Mouse (Mus musculus) urinary bladder, adult 18-20 months (tissue): ENCODE results near the gene Mlph.

Source experiments
- DNase-seq, 2 experiments: peaks; one replicate each; pipeline ENCODE4 v3.0.0; 2022; ENCODE audit warnings: low spot score in 2 of 2, mixed read lengths in 2 of 2

Gene Mlph

DNA sequence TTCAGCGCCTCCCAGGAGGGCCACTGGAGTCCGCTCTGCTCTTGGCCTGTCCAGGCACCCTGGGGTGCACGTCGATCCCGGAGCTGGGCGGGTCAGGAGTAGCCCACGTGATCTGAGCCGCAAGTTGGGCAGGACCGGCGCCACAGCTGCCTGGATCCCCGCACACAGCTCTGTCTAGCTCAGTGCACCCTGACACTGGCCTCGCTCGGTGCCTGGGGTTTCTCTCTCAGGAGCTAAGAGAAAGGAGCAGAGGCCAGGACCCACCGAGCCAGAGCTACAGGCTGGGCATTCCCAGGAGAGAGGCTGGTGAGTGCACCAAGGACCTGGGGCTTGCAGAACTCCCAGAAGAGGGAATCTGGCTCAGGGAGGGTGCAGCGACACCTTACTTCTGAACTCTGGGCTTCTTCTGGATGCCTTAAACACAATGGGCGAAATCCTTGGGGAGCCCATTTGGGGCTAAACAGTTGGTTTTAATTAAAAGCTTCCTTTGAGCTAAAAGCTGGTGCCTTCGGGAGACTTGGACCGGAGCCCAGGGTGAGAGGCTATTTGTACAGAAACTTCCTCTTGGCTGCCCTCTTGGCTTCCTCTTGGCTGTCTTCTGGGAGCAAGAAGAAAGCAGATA, at the start of gene Mlph:
TSS of gene Mlph (plus strand) at position 138 of the 622 bp plus-strand sequence.
- DNase-seq = peak in 1 of 2 experiments; percentile 45

DNA sequence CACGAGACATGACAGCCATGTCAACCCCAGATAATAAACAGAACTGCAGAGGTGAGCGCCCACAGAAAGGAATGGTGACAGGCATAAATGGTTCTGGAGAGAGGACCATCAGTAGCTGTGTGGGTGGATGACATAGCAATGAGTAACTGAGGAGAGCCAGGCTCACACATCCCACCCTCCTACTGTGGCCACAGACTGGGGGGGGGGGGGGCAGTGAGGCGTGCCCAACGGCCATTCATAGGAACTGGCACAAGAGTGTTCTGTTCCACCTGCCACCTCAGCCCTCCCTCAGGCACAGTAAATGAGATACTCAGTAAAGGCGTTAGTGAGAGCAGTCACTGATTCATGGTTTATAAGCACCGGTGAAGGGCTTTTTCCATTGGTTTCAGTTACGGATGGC, 48.2 kb upstream of the Mlph start:
- no peak for DNase-seq

DNA sequence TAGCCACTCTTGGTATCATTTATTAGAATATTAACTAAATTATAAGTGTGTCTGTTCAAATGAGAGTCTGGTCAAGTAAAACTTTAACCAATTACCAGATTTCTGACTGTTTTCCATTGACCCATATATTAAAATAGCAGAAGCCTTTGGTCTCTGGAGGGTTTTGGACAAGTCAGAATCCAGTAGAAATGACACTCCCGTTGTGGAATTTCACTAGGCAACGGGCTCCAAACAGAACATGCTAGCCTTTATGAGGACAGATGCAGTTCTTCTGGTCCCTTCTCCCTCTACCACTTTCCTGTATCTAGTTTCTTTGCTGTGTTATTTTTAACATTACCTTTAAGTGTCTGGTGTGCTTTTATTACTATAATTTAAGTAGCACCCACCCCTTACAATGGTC, 44.3 kb upstream of the Mlph start:
- no peak for DNase-seq

DNA sequence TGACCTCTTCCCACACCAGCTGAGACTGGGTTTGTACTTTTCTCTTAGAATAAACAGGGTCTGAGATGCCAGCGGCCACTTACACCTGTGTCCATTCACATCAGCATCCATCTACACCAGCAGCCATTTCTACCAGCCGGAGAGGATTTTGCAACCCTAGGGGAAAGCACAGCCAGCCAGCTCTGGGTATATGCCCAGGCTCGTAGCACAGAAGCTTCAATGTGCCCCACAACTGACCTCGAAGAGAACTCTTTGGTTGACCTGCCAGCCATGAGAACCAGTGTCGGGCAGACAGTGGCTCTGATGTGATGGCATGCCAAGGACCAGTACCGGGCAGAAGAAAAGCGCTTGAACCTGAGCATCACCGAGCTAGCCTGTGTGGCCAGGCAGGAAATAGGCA, 39.5 kb upstream of the Mlph start:
- no peak for DNase-seq

DNA sequence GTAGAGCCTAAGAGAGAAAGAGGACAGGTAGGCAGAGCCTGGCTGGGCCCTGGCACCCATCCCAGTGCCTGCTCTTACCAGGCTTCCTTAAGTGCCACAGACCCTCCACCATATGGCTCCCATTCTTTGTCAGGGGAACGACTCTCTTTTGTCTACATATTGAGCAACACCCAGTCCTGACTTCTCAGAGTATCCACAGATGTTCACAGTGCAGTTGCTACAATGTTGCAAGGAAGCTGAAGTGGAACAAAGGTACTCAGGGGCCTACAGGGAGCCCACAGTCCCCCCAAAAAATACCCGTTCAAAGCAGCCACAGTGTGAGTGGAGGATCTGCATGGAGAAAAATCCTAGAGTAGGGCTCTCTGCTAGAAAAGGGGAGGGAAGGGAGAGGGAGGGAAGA, 38.9 kb upstream of the Mlph start:
- DNase-seq = no peak

DNA sequence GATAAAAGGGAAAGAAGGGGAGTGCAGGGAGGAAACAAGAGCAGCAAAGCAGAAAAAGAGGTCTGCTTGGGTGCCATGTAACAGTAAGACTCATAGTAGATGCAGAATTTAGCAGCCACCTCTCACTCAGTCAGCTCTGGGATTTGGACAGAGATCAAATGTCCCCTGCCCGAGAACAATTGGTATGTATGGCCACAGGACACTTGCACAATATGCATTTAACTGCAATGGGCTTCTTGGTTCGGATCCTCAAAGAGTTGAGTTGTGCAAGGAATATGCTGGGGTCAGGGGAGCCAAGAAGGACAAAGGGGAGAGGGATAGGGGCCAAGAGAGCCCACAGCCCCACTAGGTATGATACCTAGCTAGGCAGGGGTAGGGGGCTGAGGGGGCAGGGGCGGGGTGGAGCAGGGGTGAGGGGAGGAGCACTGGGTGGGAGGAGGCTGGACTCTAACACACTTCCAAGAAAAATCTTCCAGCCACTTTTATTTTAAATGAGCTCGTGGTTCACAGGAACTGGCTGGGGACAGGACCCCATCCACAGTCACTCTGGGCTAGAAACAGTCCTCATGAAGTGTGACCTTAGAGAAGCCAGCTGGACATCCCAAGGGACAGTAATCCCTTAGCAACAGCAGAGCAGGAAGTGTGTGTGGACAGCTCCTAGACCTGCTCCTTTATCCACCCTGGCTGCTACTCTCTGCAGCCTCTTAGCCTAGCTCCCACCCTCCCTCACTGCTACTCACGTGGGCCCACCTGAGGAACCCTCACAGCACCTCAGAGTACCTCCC, 38.2 kb upstream of the Mlph start:
- no peak for DNase-seq

DNA sequence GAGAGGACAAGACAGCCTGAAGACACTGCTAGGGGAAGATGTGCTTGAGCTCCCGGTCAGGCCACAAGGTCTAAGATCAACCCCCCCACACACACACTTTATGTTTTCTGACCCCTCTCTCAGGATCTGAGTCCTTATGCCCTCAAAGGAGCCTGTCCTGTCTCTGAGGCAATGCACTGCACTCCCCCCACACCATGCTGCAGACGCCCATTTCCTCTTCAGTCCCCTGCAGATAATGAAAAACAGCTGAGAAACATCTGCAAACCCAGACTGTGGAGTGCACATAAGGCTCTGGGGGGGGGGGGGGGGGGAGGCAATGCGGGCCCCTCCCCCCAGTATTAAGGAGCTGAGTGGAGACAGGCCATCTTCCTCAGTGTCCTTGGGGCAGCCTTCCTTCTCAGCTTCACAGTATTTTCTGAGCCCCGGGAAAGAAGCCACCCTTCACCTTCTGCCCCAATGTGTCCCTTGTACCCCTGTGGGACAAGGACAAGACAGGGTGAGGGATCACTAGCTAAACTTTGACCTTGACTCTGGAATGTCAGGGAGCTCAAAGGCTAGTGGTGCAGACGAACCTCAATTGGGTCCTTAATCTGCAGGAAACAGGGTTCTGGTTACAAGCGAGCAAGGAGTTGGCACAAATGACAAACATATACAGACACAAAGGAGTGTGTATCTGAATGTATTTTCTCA, 29.0 kb upstream of the Mlph start:
- DNase-seq = no peak

DNA sequence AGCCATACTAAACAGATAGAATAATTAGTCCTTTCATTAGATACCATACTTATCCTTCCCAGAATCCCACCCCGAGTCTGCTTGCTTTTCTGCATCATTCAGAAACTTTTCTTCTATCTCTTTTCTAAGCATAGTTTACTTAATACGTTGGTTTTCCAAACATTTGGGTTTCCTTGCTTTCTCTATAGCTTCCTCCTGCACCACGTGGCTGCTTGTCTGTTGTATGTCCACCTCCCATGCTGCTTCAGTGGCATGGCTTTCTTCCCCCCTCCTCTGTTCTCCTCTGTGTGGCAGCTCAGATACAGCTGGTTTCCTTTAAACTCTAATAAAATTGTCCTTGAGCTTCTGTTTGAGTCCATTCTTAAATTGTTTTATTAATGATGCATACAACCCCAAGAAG, 20.4 kb upstream of the Mlph start:
- DNase-seq = no peak

DNA sequence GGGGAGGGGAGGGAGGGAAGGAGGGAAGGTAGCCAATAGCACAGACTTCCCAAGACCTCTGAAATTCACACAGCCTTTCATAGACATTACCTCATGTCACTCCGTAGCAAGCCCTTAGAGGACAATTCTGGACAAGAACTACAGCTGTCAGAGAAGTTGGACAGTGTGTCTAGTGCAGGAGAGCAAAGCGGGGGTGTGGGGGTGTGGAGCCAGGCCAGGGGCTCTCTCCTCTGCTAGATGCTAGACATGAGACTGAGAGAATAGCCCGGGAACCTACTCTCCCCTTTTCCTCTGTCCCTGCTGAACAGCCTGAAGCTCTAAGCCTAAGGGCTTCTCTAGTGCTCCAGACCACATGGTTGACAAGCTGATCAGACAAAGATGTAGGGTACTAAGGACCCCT, 19.9 kb upstream of the Mlph start:
- DNase-seq = no peak

DNA sequence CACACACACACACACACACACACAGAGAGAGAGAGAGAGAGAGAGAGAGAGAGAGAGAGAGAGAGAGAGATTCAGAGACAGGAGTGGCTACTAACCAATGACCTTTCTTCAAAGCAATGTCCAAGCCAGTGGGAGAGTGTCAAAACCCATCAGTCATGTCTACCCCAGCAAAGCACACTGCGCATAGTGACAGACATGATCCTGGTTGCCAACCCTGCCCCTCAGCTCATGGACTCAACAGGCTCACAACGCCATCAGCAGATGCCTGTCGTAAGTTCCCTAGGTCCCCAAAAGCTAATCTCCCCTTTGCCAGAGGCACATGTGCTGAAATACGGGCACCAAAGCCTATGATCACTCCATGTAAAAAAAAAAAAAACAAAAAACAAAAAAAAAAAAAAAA, 18.6 kb upstream of the Mlph start:
- DNase-seq = no peak

DNA sequence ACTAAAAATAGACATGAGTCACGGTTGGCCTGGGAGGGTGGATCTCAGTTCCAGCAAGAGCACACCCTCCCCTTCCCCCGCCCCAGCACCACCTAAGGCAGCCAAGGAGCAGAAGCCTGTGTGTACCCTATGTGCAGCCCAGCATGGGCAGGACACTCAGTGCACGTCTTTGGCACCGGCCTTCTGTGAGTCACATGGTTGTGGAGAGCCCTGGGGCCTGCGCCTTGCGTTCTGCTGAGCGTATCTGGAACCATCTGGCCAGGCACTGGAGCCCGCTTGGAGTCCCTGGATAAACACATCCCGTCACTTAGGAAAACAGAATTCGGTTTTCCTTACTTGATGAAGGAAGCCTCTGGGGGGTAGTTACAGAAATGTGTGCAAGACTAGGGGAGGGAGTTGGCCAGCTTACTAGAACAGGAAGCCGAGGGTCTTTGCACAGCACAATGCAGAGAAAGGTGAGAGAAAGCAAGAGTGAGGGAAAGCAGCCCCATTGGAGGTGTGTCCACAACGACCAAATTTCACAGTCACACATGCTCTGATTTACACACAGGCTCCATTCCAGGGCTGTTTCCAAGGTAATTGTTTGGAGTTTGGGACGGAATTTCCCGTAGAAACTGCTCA, 18.0 kb upstream of the Mlph start:
- DNase-seq = peak in 1 of 2 experiments; percentile 59

DNA sequence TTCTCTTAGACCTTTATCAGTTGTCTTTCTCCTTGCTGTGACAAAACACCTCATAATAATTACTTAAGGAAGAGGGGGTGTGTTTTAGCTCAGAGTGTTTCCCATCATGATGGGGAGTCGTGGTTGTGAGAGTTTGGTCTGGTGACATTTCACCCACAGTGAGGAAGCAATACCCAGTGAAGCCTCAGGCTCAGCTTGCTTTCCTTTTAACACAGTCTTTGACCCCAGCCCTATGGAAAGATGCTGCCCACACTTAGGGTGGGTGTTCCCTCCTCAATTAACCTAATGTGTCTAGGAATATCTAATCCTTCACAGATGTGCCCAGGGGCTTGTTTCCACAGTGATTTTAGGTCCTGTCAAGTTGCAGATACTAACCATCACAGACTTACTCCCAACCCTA, 16.9 kb upstream of the Mlph start:
- DNase-seq = no peak

DNA sequence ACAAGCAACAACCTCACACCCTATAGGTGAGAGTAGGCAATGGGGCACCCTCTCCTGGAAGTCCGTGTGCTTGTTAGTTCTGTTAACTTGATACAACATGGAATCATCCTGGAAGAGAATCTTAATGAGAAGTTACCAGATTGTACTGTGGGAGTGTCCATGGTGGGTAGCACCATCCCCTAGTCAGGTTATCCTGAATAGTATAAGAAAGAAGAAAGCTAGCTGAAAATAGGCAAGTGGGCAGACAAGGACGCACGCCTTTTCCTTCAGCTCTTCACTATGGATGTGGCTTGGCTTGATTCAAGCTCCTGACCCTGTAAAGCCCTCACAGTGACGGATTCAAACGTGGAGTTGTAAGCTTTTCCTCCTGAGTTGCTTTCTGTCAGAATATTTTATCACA, 15.1 kb upstream of the Mlph start:
- no peak for DNase-seq

DNA sequence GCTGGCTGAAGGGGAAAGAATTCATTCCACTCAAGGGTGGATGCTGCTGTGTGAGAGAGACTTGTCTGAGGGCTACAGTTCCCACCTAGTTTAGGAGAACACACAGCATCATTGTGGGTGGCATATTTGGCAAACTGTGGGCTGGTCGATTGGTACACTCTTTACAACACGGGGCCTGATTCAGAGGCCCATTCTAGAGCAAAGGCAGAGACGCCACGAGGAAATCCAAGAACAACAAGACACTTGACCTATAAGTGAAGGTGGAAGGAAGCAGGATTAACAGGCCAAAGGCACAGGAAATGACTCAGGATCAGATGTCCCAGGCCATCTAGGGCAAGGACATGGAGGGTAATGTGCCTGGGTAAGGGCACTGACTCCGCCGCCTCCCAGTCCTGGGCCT, 14.5 kb upstream of the Mlph start:
- no peak for DNase-seq

DNA sequence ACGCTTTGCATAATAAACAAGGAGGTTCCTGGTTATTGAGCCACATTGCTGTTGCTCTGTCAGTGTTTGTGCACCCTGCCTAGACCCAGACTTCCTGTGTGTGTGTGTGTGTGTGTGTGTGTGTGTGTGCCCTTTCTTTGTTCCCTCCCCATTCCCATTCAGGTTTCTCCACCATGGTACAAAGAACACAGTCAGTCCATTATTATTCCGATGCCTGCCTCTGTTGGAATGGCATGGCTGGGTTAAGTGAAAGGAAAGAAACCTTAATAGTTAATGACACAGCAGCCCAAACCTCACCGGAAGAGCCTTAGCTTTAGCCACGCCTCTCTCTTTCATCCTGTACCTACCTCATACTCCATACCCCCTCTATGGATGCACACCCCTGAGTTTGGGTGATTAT, 13.6 kb upstream of the Mlph start:
- no peak for DNase-seq

DNA sequence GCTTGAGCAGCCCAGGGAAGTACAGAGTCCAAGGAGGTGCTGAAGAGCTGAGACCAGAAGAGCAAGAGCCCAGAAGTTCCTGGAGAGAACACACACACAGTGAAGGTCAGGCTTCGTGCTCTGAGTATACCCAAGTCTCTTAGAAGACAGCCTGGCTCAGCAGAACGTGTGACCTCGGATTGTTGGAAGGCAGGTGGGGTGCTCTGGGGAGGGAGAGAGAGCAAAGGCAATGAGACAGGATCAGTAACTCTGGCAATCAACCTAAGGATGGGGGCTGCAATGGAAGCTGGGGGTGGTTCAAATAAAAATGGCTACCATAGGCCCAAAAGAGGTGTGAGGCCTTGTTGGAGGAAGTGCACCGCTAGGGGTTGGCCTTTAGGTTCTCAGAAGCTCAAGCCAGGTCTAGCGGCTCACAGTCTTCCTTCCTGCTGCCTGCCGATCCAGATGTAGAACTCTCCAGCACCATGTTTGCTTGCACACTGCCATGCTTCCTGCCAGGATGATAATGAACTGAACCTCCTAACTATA, 13.1 kb upstream of the Mlph start:
- DNase-seq = no peak

DNA sequence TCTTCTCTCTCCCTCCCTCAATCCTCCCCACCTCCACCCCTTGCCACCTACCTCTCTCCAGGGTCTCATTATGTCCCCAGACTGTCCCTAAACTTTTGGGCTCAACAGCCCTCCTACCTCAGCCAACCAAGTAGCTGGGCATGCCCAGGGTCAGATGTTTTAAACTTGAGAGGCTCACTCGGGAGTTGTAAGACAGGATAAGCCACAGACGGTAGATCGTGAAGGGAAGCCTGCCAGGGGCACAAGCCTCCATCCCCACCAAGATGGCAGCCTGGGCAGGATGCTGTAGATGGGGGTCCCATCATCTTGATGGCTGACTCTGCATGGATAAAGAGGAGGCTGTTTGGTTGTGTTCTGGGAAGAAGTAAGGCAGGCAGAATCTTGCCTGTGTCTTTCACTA, 12.1 kb upstream of the Mlph start:
- no peak for DNase-seq

DNA sequence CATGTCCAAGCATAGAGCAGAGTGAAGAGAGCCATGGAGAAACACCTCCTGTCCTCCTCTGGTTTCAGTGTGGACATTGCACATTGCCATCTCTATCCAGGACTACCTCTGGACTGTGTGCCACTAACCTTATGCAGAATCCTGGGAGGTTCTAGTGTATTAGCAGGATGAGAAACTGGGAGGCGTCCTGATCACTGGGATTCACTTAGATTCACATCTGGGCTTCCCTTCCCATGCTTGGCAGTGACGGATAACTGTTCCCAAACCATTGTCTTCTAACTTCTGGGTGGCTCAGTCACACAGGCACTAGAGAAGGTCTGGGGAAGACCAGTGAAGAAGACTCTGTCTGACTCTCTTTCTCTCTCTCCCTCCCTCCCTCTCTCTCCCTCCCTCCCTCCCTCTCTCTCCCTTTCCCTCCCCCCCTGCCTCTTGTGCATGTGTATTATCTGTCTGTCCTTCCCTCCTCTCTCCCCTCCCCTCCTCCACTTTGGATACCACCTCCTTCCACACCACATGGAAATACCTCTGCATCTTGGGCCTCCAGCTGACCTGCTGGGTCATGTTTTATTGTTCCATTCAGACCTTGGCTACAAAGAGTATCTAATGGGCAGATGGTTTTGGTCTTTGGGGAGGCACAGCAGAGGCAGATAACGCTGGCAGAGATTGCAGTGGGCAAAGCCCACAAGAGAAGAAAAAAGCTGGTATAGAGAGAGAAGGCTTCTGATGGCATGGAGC, 11.5 kb upstream of the Mlph start:
- no peak for DNase-seq

DNA sequence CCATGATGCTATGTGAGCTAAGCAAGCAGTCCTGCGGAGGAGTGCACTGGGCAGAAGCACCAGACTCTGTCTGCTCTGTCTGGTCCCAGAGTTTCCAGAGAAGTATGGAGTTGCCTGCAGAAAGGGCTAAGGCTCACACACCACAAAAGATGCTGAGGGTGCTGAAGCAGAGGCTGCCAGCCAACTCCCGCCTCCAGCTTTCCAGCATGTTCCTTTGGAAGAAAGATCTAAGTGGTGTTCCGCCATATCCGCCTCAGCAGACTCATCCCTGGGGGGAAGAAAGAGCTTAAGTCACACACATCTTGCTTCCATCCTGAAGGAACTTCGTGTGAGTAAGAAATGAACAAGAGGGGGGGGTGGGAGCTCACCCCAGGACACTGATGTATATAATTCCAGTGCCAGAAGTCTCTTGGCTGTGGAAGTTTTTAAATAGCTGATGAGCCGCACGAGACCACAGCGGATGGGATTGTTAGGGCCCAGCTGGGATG, 10.9 kb upstream of the Mlph start:
- DNase-seq = no peak

DNA sequence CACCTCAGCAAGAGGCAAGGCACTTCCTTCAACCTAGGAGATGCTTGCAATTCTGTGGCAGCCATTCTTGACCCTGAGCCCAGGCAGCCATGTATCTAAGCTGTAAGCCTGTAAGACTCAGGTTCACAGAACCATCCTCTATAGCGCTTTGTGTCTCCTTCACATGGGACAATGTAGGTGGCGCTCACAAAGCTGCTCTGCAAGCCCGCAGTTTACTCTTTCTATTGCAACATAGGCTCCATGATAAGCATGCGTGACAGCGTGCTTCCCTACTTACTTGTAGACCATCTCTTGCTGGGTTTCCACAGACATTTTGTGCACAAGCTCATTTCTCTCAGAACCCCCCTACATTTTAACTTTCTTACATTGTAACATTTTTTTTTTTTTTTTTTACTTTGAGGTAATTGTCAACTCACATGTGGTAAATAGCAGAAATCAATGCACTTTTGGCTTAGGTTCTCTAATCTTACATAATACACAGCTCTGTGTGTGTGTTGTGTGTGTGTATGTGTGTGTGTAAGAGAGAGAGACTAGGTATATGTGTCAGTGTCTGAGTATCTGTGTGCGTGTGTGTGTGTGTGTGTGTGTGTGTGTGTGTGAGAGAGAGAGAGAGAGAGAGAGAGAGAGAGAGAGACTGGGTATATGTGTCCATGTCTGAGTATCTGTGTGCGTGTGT, 10.0 kb upstream of the Mlph start:
- DNase-seq = no peak

DNA sequence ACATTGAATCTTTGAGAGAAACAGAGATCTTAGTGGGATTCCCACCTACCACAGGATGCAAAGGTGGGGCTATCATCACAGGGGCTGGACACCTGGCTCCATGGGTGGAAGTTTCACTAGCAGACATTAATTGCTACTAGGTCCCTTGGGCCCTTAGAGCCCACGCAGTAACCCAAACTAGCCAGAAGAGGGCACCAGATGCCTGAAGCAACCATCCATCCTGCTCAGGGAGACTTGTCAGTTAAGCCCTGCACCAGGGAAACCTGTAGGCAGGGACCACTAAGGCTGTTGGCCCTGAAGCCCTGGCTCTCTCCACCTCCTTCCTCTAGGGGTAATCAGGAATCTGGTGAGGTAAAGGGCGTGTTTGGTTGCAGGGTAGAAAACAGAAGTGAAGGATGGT, 8.5 kb upstream of the Mlph start:
- DNase-seq = no peak
